Mouse (Mus musculus): ENCODE results near the gene Zdhhc25. TPM values are rescaled to one million over a fixed set of nuclear protein-coding genes. Genes with fewer than 3 reads are reported as not detected.

Gene Zdhhc25
- polyA plus RNA-seq, 1 experiment from 2014 or later, result not detected

DNA sequence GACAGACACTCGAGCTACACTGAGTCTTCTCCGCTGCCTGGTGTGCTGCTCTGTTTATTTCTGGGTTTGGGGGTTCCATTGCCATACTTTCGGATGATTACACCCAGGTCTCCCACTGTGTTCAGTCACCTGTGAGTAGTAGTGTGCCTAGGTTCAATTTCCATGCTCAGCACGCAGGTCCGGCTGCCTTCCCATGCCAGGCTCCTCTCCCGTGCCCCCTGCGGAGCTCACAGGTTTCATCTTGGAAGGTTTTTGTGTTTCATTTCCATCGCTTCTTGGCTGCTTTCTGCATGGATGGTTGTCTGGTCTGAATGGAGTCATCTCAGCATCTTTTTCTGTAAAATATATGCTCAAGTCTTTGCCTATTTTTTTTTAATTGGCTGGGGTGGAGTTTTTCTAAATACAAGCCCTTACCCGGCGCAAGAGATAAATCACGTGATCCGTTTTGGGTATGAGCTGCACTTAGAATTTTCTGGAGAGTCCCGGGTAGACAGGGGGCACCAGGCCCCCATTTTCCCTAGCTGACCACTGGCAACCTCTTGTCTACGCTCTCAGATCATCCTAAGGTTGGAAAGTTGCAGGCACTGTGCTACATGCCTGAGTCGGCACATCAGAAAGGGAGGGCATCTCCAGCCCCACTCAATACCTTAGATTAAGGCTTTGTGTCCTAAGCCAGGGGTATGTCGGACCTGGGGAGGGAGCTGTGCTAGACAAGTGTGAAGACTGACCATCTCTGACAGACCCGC, 4.7 kb downstream of the Zdhhc25 start:
- WGBS, result 79% methylated on average over 17 of the region's 17 CpGs

GRCm38 (mm10) chr15:88605415-88605785, 5.3 kb downstream of the Zdhhc25 start:
- WGBS, result 80% methylated on average over 5 of the region's 5 CpGs
- H3K4me2 ChIP-seq, result no peak overlapping the region
- H3K4me3 ChIP-seq, result no peak overlapping the region
- H3K9me3 ChIP-seq (replicated peaks), result no peaks in the 10 kb centered on the region
- H3K27ac ChIP-seq, result no peak overlapping the region
- H3K4me1 ChIP-seq (replicated peaks), result no peaks in the 10 kb centered on the region
- no peak for ATAC-seq (replicated peaks; ENCODE audit: insufficient number of reproducible peaks, insufficient read depth, low FRiP score, low read depth)
- no peaks in the 10 kb centered on the region for H3K27me3 ChIP-seq
- no peaks in the 10 kb centered on the region for H3K36me3 ChIP-seq
- no peak overlapping the region for H3K9ac ChIP-seq

More for the DNA sequence above, 4.7 kb downstream of the Zdhhc25 start:
- H3K4me2 ChIP-seq, result no peak overlapping the region
- no peak overlapping the region for H3K9ac ChIP-seq
- H3K27ac ChIP-seq, result no peak overlapping the region
- ATAC-seq (replicated peaks; ENCODE audit: insufficient number of reproducible peaks, insufficient read depth, low FRiP score, low read depth), result no peak
- H3K4me1 ChIP-seq (replicated peaks), result no peaks in the 10 kb centered on the region
- no peaks in the 10 kb centered on the region for H3K27me3 ChIP-seq
- no peaks in the 10 kb centered on the region for H3K36me3 ChIP-seq
- H3K9me3 ChIP-seq (replicated peaks), result no peaks in the 10 kb centered on the region
- H3K4me3 ChIP-seq, result no peak overlapping the region

DNA sequence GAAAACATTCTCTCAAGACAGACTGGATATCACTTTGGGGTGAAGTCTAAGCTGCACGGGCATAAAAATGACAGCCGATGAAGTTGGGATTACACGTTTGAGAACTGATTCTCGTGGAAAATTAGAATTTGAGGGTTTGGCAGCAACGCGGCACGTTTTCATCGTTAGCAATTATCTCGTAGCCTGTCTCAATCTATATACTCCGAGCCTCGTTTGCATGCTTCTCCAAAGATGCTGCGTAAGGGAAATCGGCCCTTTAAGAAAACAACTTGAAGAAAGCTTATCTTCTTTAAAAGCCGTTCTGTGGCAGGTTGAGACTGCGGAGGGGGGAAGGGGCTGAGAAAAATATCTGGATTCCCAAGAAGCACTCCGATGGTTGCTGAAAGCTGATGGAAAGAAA, 17.0 kb downstream of the Zdhhc25 start:
- Histone ChIP-seq H3K4me2 (no peak overlapping the region), H3K4me3 (no peak overlapping the region), H3K36me3 (no peaks in the 10 kb centered on the region), H3K9ac (no peak overlapping the region), H3K4me1 (replicated peaks) (no peaks in the 10 kb centered on the region), H3K27me3 (no peaks in the 10 kb centered on the region), H3K9me3 (replicated peaks) (no peaks in the 10 kb centered on the region), H3K27ac (no peak overlapping the region)
- ATAC-seq (replicated peaks; ENCODE audit: insufficient number of reproducible peaks, insufficient read depth, low FRiP score, low read depth), result no peak
- WGBS, result 61% methylated on average over 16 of the region's 16 CpGs

- no peak overlapping the region for H3K4me3 ChIP-seq
- H3K4me2 ChIP-seq, result no peak overlapping the region
- no peak for ATAC-seq (replicated peaks; ENCODE audit: insufficient number of reproducible peaks, insufficient read depth, low FRiP score, low read depth)
- no peaks in the 10 kb centered on the region for H3K36me3 ChIP-seq
- no peak overlapping the region for H3K9ac ChIP-seq
- whole genome bisulfite sequencing, result 64% methylated on average over 17 of the region's 17 CpGs
- H3K9me3 ChIP-seq (replicated peaks), result no peaks in the 10 kb centered on the region
- H3K4me1 ChIP-seq (replicated peaks), result no peaks in the 10 kb centered on the region
- H3K27me3 ChIP-seq, result no peaks in the 10 kb centered on the region
- no peak overlapping the region for H3K27ac ChIP-seq
These were observed 18.1 kb downstream of the Zdhhc25 start for GRCm38 (mm10) chr15:88618008-88618773.

DNA sequence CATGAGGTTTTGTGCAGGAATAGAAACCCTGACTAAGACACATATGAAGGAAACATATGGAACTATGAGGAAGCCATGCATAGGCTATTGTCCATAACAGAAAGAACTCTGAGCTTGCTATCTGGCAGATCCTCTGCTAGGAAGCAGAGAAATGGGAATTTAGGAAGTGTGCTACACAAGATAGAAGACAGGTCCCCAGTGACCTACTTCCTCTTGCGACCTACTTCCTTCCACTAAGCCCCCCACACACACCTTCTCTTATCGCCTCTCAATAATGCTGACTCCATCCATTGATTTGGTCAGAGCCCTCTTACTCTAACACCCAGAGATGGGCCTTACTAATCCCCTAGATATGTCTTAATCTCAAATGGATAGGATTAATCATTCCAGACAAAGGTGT, 19.9 kb downstream of the Zdhhc25 start:
- H3K9me3 ChIP-seq (replicated peaks), result no peaks in the 10 kb centered on the region
- no peak overlapping the region for H3K27ac ChIP-seq
- no peaks in the 10 kb centered on the region for H3K4me1 ChIP-seq (replicated peaks)
- WGBS, result 63% methylated on average over 2 of the region's 2 CpGs
- H3K4me3 ChIP-seq, result no peak overlapping the region
- H3K4me2 ChIP-seq, result no peak overlapping the region
- no peaks in the 10 kb centered on the region for H3K27me3 ChIP-seq
- H3K9ac ChIP-seq, result no peak overlapping the region
- no peaks in the 10 kb centered on the region for H3K36me3 ChIP-seq
- ATAC-seq (replicated peaks; ENCODE audit: insufficient number of reproducible peaks, insufficient read depth, low FRiP score, low read depth), result no peak

GRCm38 (mm10) chr15:88623891-88624290, 23.8 kb downstream of the Zdhhc25 start:
- H3K27ac ChIP-seq, result no peak overlapping the region
- no peaks in the 10 kb centered on the region for H3K4me1 ChIP-seq (replicated peaks)
- 81% methylated on average over 2 of the region's 2 CpGs for WGBS
- H3K36me3 ChIP-seq, result no peaks in the 10 kb centered on the region
- no peak for ATAC-seq (replicated peaks; ENCODE audit: insufficient number of reproducible peaks, insufficient read depth, low FRiP score, low read depth)
- H3K9ac ChIP-seq, result no peak overlapping the region
- H3K4me2 ChIP-seq, result no peak overlapping the region
- H3K4me3 ChIP-seq, result no peak overlapping the region
- 0 out of 2 replicates have a peak, but pooled peaks cover 2% of the 10 kb centered on the region for H3K27me3 ChIP-seq
- no peaks in the 10 kb centered on the region for H3K9me3 ChIP-seq (replicated peaks)

DNA sequence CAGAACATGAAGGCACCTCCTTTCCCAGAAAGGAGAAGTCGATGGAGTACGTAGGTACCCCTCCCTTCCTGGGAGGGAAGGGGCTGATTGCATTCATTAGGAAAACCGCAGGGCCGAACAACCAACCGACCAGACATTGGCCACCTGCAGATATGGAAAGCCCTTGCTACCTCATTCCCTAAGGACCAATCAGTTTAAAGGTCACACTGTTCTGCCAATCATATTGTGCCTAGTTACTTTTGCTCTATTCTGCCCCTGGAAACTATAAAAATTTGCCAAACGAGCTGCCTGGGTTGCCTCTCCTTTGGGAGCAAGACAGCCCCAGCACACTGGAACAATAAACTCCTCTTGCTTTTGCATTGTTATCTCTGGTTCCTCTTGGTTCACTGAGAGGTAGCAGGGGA, 24.8 kb downstream of the Zdhhc25 start:
- H3K27ac ChIP-seq, result no peak overlapping the region
- no peaks in the 10 kb centered on the region for H3K4me1 ChIP-seq (replicated peaks)
- H3K27me3 ChIP-seq, result 0 out of 2 replicates have a peak, but pooled peaks cover 2% of the 10 kb centered on the region
- 68% methylated on average over 6 of the region's 6 CpGs for WGBS
- no peaks in the 10 kb centered on the region for H3K36me3 ChIP-seq
- H3K9ac ChIP-seq, result no peak overlapping the region
- no peak overlapping the region for H3K4me3 ChIP-seq
- no peak for ATAC-seq (replicated peaks; ENCODE audit: insufficient number of reproducible peaks, insufficient read depth, low FRiP score, low read depth)
- H3K4me2 ChIP-seq, result no peak overlapping the region
- H3K9me3 ChIP-seq (replicated peaks), result no peaks in the 10 kb centered on the region

GRCm38 (mm10) chr15:88625303-88626066, 25.4 kb downstream of the Zdhhc25 start:
- H3K4me3 ChIP-seq, result no peak overlapping the region
- 0 out of 2 replicates have a peak, but pooled peaks cover 2% of the 10 kb centered on the region for H3K27me3 ChIP-seq
- no peaks in the 10 kb centered on the region for H3K9me3 ChIP-seq (replicated peaks)
- H3K36me3 ChIP-seq, result no peaks in the 10 kb centered on the region
- no peaks in the 10 kb centered on the region for H3K4me1 ChIP-seq (replicated peaks)
- no peak overlapping the region for H3K9ac ChIP-seq
- no peak overlapping the region for H3K27ac ChIP-seq
- 65% methylated on average over 3 of the region's 3 CpGs for WGBS
- no peak overlapping the region for H3K4me2 ChIP-seq
- no peak for ATAC-seq (replicated peaks; ENCODE audit: insufficient number of reproducible peaks, insufficient read depth, low FRiP score, low read depth)

GRCm38 (mm10) chr15:88626886-88627488, 26.9 kb downstream of the Zdhhc25 start:
- Histone ChIP-seq H3K4me1 (replicated peaks) (no peaks in the 10 kb centered on the region), H3K36me3 (no peaks in the 10 kb centered on the region), H3K9ac (no peak overlapping the region), H3K27me3 (0 out of 2 replicates have a peak, but pooled peaks cover 2% of the 10 kb centered on the region), H3K27ac (no peak overlapping the region), H3K4me3 (no peak overlapping the region), H3K4me2 (no peak overlapping the region), H3K9me3 (replicated peaks) (no peaks in the 10 kb centered on the region)
- 70% methylated on average over 5 of the region's 5 CpGs for WGBS
- ATAC-seq (replicated peaks; ENCODE audit: insufficient number of reproducible peaks, insufficient read depth, low FRiP score, low read depth), result no peak

DNA sequence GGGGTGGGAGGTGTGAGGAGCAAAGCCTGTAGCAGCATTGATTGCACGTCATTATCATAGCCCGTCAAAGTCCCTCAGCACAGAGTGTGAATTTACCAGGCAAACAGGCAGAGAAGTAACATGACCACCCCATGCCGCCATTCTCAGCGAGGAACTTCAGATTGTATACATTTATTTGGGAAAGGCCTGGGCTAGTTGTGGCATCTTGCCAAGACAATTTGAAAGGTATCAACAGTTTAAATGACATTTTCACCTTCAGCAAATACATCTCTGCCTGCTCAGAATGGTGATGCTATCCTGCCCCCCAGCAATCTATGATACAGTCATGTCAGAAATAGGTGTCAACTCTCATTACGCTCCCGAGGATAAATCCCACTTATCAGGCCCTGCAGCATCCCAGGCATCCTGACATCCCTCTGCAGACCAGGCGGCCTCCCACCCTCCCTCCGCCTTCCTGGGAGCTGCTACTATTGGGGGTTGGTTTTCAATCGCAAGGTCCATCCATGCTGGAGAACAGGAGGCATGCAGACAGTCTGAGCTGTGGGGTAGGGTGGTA, 28.8 kb downstream of the Zdhhc25 start:
- Histone ChIP-seq H3K9ac (no peak overlapping the region), H3K27me3 (0 out of 2 replicates have a peak, but pooled peaks cover 2% of the 10 kb centered on the region), H3K4me1 (replicated peaks) (no peaks in the 10 kb centered on the region), H3K4me3 (no peak overlapping the region), H3K27ac (no peak overlapping the region), H3K9me3 (replicated peaks) (no peaks in the 10 kb centered on the region), H3K4me2 (no peak overlapping the region), H3K36me3 (no peaks in the 10 kb centered on the region)
- WGBS, result 56% methylated on average over 9 of the region's 9 CpGs
- ATAC-seq (replicated peaks; ENCODE audit: insufficient number of reproducible peaks, insufficient read depth, low FRiP score, low read depth), result no peak

- no peak for ATAC-seq (replicated peaks; ENCODE audit: insufficient number of reproducible peaks, insufficient read depth, low FRiP score, low read depth)
- H3K4me1 ChIP-seq (replicated peaks), result no peaks in the 10 kb centered on the region
- H3K36me3 ChIP-seq, result no peaks in the 10 kb centered on the region
- H3K4me3 ChIP-seq, result no peak overlapping the region
- no peak overlapping the region for H3K4me2 ChIP-seq
- H3K9me3 ChIP-seq (replicated peaks), result no peaks in the 10 kb centered on the region
- no peak overlapping the region for H3K9ac ChIP-seq
- no peaks in the 10 kb centered on the region for H3K27me3 ChIP-seq
- no peak overlapping the region for H3K27ac ChIP-seq
- WGBS, result 69% methylated on average over 5 of the region's 5 CpGs
These were observed 35.1 kb downstream of the Zdhhc25 start for GRCm38 (mm10) chr15:88635205-88635604.
